Mouse (Mus musculus) cerebellum, postnatal 4 days (tissue): ENCODE measurements at regions not wholly inside any gene's neighbourhood (a gene's known extent, or its start where the extent isn't known, plus 50 kb on each side); places are given as distances from the start of the nearest gene placed in this dataset.
"Not testable (repeated sequence)": the region's sequence is repeated elsewhere in the genome, so short reads cannot be mapped to it uniquely, and the experiment has no call there.

Experiments used
- DNase-seq, 2 experiments: peaks; one replicate each; pipeline ENCODE4 v3.0.0; 2022; ENCODE audit warnings: low spot score in 2 of 2, mixed read lengths in 1 of 2

GRCm38 (mm10) chr15:32749971-32750370 is 505.4 kb downstream of the Sema5a start:
- DNase-seq, result no peak

- DNase-seq, result no peak
Measured at GRCm38 (mm10) chr15:32751991-32752390, 507.4 kb downstream of the Sema5a start.

GRCm38 (mm10) chr15:32760141-32760540 is 515.5 kb downstream of the Sema5a start:
- no peak for DNase-seq

- peak in 1 of 2 experiments; percentile 12 for DNase-seq
Measured at GRCm38 (mm10) chr15:32766011-32766701, 521.5 kb downstream of the Sema5a start.

- no peak for DNase-seq
Measured at GRCm38 (mm10) chr15:32766746-32767471, 522.3 kb downstream of the Sema5a start.

GRCm38 (mm10) chr15:32778226-32778598 is 533.6 kb downstream of the Sema5a start:
- DNase-seq, result not testable (repeated sequence)

GRCm38 (mm10) chr15:32778599-32779273 is 534.1 kb downstream of the Sema5a start:
- DNase-seq, result peak; percentile 55 to 64

- DNase-seq, result not testable (repeated sequence)
Measured at GRCm38 (mm10) chr15:32779274-32779615, 534.6 kb downstream of the Sema5a start.

- DNase-seq, result not testable (repeated sequence)
Measured at GRCm38 (mm10) chr15:32781609-32782008, 537.0 kb downstream of the Sema5a start.

- no peak for DNase-seq
Measured at GRCm38 (mm10) chr15:32799222-32799621, 554.6 kb downstream of the Sema5a start.

GRCm38 (mm10) chr15:32810849-32811632 is 566.4 kb downstream of the Sema5a start:
- no peak for DNase-seq

- no peak for DNase-seq
Measured at GRCm38 (mm10) chr15:32839966-32840365, 595.4 kb downstream of the Sema5a start.
